Comparison of ENCODE assay signal across 28 mouse cellular contexts in genomic region chr6:114842863-114843262, GRCm38 (mm10).
DNase-seq lines count a peak whose midpoint lies in the region; ATAC-seq and TF ChIP-seq lines count a peak whose summit lies in the region.
"Had no signal": no experiment of that assay in that cellular context is flagged by ENCODE, and none has a peak within 500 bp of the region (broad histone marks: within the 10 kb centered on the region; RNA-seq: fewer than 3 reads in every experiment).

No protein-coding gene starts in this region.

- intact Hi-C loops in left cerebral cortex, adult 2 months (cut with DNase I) = no loop called here
- intact Hi-C loops in left cerebral cortex, postnatal 36 days (cut with DNase I) = no loop called here

- H3K27me3 ChIP-seq in forebrain, embryonic 10.5 days (ENCODE audit: poor library complexity, severe bottlenecking) = no peaks in the 10 kb centered on the region
- no peaks in the 10 kb centered on the region for H3K27me3 ChIP-seq in forebrain, embryonic 16.5 days (replicated peaks; ENCODE audit: control insufficient read depth, insufficient read depth, low read length)
- H3K27me3 ChIP-seq in ES-Bruce4 (ENCODE audit: control insufficient read depth, insufficient read depth, low read length, poor library complexity, severe bottlenecking) = no peaks in the 10 kb centered on the region
- H3K27me3 ChIP-seq in limb, embryonic 15.5 days = no peaks in the 10 kb centered on the region
- H3K27me3 ChIP-seq: heart, embryonic 13.5 days; liver, embryonic 12.5 days; midbrain, embryonic 12.5 days had no signal

- no peak for DNase-seq in forebrain, embryonic 10.5 days (ENCODE audit: extremely low spot score, low spot score)
- DNase-seq in left cerebral cortex, adult 2 months (ENCODE audit: extremely low spot score in 1 of 2, low spot score in 2 of 2) = no peak
- DNase-seq in left cerebral cortex, postnatal 36 days (ENCODE audit: low spot score in 2 of 2) = no peak
- DNase-seq in embryo, embryonic 9.5 days (ENCODE audit: extremely low spot score) = no peak
- no peak for DNase-seq in adrenal gland, postnatal 25 days
- DNase-seq: adrenal gland, adult 2 months; cerebellum, adult 9-11 months; forebrain, postnatal 0 days; gastrocnemius, postnatal 14 days; heart, adult 18-20 months; heart, postnatal 14 days; kidney, adult 9 months; kidney, postnatal 36 days; layer of hippocampus, adult 9-11 months; left cerebral cortex, postnatal 4 days; lung, adult 2 months; lung, postnatal 14 days; right cerebral cortex, postnatal 25 days; spleen, adult 18-20 months; thymus, postnatal 25 days had no signal

- peaks cover 56% of the 10 kb centered on the region for H3K4me1 ChIP-seq in forebrain, embryonic 10.5 days
- no peaks in the 10 kb centered on the region for H3K4me1 ChIP-seq in forebrain, embryonic 16.5 days (replicated peaks; ENCODE audit: control insufficient read depth, insufficient read depth, low read length)
- peaks cover 4% of the 10 kb centered on the region for H3K4me1 ChIP-seq in ES-Bruce4 (ENCODE audit: control insufficient read depth, insufficient read depth, low read length)
- H3K4me1 ChIP-seq in limb, embryonic 15.5 days = peaks cover 50% of the 10 kb centered on the region

- TF ChIP-seq EP300 in ES-Bruce4 (IDR thresholded peaks at IDR 0.05; ENCODE audit: insufficient read depth, low read depth, low read length) = no peak

- 86% methylated on average over 2 of the region's 2 CpGs for WGBS in forebrain, embryonic 10.5 days
- 98% methylated on average over 2 of the region's 2 CpGs for WGBS in forebrain, embryonic 16.5 days
- WGBS in limb, embryonic 15.5 days = 81% methylated on average over 2 of the region's 2 CpGs

- H3K9ac ChIP-seq in forebrain, embryonic 16.5 days (replicated peaks; ENCODE audit: low read depth, low read length) = no peak overlapping the region
- no peak overlapping the region for H3K9ac ChIP-seq in ES-Bruce4 (ENCODE audit: low read depth, poor library complexity, severe bottlenecking)
- H3K9ac ChIP-seq in limb, embryonic 15.5 days = no peak overlapping the region
- H3K9ac ChIP-seq: forebrain, postnatal 0 days; hindbrain, embryonic 14.5 days; liver, embryonic 12.5 days; midbrain, embryonic 12.5 days had no signal

- no peak overlapping the region for H3K4me2 ChIP-seq in forebrain, embryonic 16.5 days (ENCODE audit: low read length)
- H3K4me2 ChIP-seq in limb, embryonic 15.5 days = no peak overlapping the region
- H3K4me2 ChIP-seq: heart, embryonic 13.5 days; hindbrain, embryonic 14.5 days; liver, embryonic 12.5 days; midbrain, embryonic 12.5 days had no signal

- ATAC-seq in forebrain, embryonic 16.5 days = no peak
- ATAC-seq in limb, embryonic 15.5 days (ENCODE audit: insufficient number of reproducible peaks, low FRiP score, low TSS enrichment, low read depth) = no peak
- ATAC-seq: CD4-positive, CD25-positive, alpha-beta regulatory T cell, adult 4 months; forebrain, postnatal 0 days; liver, embryonic 12.5 days had no signal

- TF ChIP-seq CTCF in left cerebral cortex, adult 2 months (IDR thresholded peaks at IDR 0.05) = peak; percentile 14; the same call in 1 of the 2 replicates
- TF ChIP-seq CTCF in ES-Bruce4 (IDR thresholded peaks at IDR 0.05; ENCODE audit: low read depth, low read length) = peak; percentile 8

- H3K27ac ChIP-seq in forebrain, embryonic 10.5 days = peak overlapping the region; percentile 40; the same call in 1 of the 2 replicates
- no peak overlapping the region for H3K27ac ChIP-seq in forebrain, embryonic 16.5 days (ENCODE audit: low read length)
- no peak overlapping the region for H3K27ac ChIP-seq in left cerebral cortex, adult 2 months
- H3K27ac ChIP-seq in ES-Bruce4 (ENCODE audit: insufficient read depth, low read length) = no peak overlapping the region
- 0 out of 2 replicates have a peak overlapping the region, but pooled peaks have one; percentile 61 for H3K27ac ChIP-seq in limb, embryonic 15.5 days
- H3K27ac ChIP-seq: heart, embryonic 13.5 days; liver, embryonic 12.5 days had no signal

- peaks cover 4% of the 10 kb centered on the region; the same call in 1 of the 2 replicates for H3K9me3 ChIP-seq in forebrain, embryonic 10.5 days
- H3K9me3 ChIP-seq in forebrain, embryonic 16.5 days (ENCODE audit: control insufficient read depth, low read length) = no peaks in the 10 kb centered on the region
- H3K9me3 ChIP-seq in ES-Bruce4 (replicated peaks; ENCODE audit: control insufficient read depth, insufficient read depth, low read length, poor library complexity, severe bottlenecking) = no peaks in the 10 kb centered on the region
- no peaks in the 10 kb centered on the region for H3K9me3 ChIP-seq in limb, embryonic 15.5 days
- H3K9me3 ChIP-seq: heart, embryonic 13.5 days; midbrain, embryonic 12.5 days had no signal

- H3K36me3 ChIP-seq in forebrain, embryonic 10.5 days (replicated peaks) = no peaks in the 10 kb centered on the region
- no peaks in the 10 kb centered on the region for H3K36me3 ChIP-seq in forebrain, embryonic 16.5 days (ENCODE audit: control insufficient read depth, insufficient read depth)
- no peaks in the 10 kb centered on the region for H3K36me3 ChIP-seq in ES-Bruce4 (ENCODE audit: control insufficient read depth, insufficient read depth, low read length, poor library complexity, severe bottlenecking)
- H3K36me3 ChIP-seq in limb, embryonic 15.5 days = no peaks in the 10 kb centered on the region
- H3K36me3 ChIP-seq: heart, embryonic 13.5 days; liver, embryonic 12.5 days; midbrain, embryonic 12.5 days had no signal

- no peak overlapping the region for H3K4me3 ChIP-seq in forebrain, embryonic 10.5 days
- H3K4me3 ChIP-seq in forebrain, embryonic 16.5 days (replicated peaks; ENCODE audit: low read length) = no peak overlapping the region
- H3K4me3 ChIP-seq in left cerebral cortex, adult 2 months = no peak overlapping the region
- H3K4me3 ChIP-seq in ES-Bruce4 (ENCODE audit: low read depth, low read length) = no peak overlapping the region
- no peak overlapping the region for H3K4me3 ChIP-seq in limb, embryonic 15.5 days
- H3K4me3 ChIP-seq: heart, embryonic 13.5 days; liver, embryonic 12.5 days; midbrain, embryonic 12.5 days had no signal

- TF ChIP-seq POLR2A in ES-Bruce4 (IDR thresholded peaks at IDR 0.05; ENCODE audit: insufficient read depth, low read length) = no peak

Comparison
In these comparisons a context has a peak if more than half of its experiments do, and no peak if none do; other contexts are left out.
1. H3K27ac ChIP-seq: peak in forebrain, embryonic 10.5 days (single experiment) and limb, embryonic 15.5 days (single experiment); none in forebrain, embryonic 16.5 days (single experiment), left cerebral cortex, adult 2 months (single experiment) and ES-Bruce4 (single experiment).